Mouse (Mus musculus) gastrocnemius, postnatal 14 days (tissue): Measurements from ENCODE around the gene Ppa1. TPM values are rescaled to one million over a fixed set of nuclear protein-coding genes. Genes with fewer than 3 reads are reported as not detected.
"Not testable (repeated sequence)": the region's sequence is repeated elsewhere in the genome, so short reads cannot be mapped to it uniquely, and the experiment has no call there.

Experiments
- DNase-seq: peaks from one replicate; pipeline ENCODE4 v3.0.0; 2021; ENCODE audit warnings: mixed read lengths
- intact Hi-C: fragments of 180-260 bp; cut with DNase I; formaldehyde crosslinking; loops from one replicate; pipeline ENCODE4 v1.15.1; 2025; ENCODE audit warnings: low total_unique reads
- long read RNA-seq, 2 experiments: library from polyadenylated mRNA; stranded (forward); transcript quantifications; one replicate each; pipeline ENCODE4 v2.0.0; 2021
- total RNA-seq, 2 experiments: library from RNA; stranded (reverse); gene quantifications; 2 replicates each; pipeline ENCODE4 v1.2.3; 2021

Gene Ppa1
- 10 to 100 TPM; 36.6 to 39.8 TPM for total RNA-seq
- long read RNA-seq, experiment 1, transcript Ppa1-201 (11 exons, 1,364 nt): major isoform, 32 of 35 reads
- long read RNA-seq, experiment 1, partial matches to known transcripts: 2 of 35 reads
- long read RNA-seq, experiment 1, other reads (novel, unspliced or antisense): 1 of 35 reads
- long read RNA-seq, experiment 2, transcript Ppa1-201 (11 exons, 1,364 nt): major isoform, 43 of 45 reads
- long read RNA-seq, experiment 2, partial matches to known transcripts: 2 of 45 reads
- long read RNA-seq, experiment 2, other reads (novel, unspliced or antisense): 0 of 45 reads

DNA sequence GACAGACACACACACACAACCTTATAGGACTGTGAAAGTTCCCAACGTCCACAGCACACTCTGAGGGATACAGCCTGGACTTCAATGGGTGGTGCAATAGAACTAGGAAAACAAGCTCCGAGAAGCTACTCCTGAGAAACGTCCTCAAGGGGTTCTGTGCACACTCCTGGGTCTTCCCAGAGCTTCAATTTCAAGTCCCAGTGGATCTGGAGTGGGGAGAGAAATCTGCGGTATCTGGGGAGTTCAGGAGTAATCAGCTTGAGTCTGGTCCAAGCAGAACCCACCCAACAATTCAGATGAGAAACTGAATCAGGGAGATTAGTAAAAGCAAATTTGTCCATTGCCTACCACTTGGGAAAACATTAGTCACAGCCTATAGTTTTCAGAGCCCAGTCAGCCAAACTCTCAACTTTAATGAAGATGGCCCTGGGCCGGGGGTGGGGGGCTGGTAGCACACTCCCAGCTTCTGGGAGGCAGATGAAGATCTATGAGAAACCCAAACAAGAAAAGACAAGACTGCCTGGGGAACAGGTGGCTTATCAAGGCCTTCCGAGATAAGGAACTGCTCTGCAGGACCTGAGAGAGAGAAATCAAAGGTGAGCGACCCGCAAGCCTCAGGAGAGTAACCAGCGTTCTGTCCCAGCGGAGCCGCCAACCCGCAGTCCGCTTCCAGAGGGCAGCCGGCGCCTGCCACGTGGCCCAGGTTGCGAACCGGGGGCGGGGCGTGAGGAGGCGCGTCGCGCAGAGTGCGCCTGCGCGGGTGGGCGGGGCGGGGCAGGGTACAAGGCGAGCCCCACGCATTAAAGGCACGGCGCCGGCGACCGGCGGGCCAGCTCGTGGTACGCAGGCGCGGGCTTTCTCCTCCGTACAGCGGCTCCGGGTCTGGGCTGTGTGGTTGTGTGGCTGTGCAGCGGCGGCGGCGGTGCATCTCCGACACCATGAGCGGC lies at the start of gene Ppa1:
TSS of gene Ppa1 (plus strand) at position 763 of the 947 bp plus-strand sequence.
- intact Hi-C loops: no loop called here
- DNase-seq: peak; percentile 90

DNA sequence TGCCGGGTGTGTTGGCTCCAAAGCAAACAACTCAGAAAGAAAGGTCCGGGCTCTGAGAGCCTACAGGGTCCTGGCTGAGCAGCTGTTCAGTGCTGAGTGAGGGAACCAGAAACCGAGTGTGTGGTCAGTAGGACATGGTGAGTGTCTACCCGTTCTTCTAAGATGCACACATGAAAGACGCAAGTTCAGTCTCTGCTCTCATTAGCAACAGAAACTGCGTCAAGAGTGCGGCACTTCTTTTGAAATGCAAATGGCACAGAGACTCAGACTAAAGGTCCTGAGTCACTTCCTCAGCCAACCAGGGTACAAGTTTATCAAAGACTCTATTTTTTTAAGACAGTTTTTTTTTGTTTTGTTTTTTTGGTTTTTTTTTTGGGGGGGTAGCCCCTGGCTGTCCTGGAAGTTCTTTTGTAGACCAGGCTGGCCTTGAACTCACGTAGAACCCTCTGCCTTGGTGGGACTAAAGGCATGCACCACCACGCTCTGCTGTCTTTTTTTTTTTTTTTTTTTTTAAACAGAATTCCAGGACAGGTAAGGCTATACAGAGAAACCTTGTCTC lies 48.7 kb upstream of the Ppa1 start:
- intact Hi-C loops: loop anchor here (5.0 kb wide), 1 partner anchor 107 kb away; no protein-coding TSS in a partner anchor
- DNase-seq: no peak

DNA sequence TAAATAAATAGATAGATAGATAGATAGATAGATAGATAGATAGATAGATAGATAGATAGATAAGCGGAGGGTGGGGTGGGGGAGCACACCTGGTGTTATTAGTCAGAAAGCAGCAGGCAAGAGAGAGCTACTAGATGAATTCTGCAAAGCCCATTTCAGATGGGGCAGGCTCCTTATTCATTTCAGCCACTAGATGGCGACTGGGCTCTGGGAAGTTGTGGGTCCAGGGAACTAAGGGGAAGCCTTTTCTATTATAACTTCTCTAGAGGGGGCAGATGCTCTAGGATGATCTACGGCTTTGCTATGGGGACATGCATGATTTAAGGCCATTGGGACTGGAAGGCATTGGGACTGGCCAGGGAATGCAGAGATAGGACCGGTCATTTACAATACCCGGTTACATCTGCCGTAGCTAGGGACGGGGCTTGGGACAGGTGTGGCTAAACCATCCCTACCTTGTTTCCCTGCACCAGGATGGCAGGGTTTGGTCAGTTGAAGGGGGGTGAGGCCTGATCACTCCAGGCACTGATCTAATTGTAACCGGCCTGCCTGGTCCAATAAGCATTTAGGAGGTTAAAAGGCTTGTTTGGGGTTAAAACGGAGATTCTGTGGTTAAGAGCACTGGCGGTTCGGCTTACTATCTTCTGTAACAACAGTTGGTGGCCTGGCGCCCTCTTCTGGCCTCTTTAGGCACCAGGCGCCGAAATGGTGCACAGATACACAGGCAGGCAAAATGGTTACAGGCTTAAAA lies 45.9 kb upstream of the Ppa1 start:
- intact Hi-C loops: loop anchor here (5.0 kb wide), 1 partner anchor 110 kb away; no protein-coding TSS in a partner anchor
- DNase-seq: peak; percentile 56

DNA sequence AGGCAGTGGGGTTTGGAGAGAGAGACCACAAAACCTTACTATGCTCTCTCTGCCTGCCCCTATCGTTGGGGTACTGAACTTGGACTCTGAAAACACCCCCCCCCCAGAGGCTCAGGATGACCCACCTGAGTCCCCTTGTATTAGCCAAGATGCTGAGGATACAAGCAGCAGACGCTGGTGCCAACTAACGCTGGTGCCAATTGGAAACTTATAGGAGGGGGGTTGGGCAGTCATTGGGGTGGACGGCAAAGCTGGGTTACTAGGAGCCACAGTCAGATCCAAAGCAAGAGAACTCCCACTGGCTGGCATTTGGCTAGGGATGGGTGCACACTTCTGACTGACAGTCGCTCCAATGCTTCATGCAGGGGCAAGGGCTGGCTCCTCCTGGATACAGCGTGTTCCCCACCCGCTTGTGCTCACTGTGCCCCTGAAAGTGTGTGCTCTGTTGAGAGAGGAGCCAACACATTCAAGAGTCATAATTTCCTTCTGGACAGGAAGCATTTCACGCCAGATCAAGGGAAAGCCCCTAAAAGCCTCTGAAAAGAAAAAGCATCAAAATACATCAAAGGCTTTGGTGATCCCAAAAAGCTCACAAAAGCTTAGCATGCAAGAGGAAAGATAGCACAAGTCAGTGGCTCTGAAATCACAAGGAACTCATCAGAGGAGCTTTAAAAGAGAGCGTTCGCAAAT lies 43.8 kb upstream of the Ppa1 start:
- no peak for DNase-seq
- intact Hi-C loops: loop anchor here (5.0 kb wide), 2 partner anchors 53 to 112 kb away; no protein-coding TSS in a partner anchor

DNA sequence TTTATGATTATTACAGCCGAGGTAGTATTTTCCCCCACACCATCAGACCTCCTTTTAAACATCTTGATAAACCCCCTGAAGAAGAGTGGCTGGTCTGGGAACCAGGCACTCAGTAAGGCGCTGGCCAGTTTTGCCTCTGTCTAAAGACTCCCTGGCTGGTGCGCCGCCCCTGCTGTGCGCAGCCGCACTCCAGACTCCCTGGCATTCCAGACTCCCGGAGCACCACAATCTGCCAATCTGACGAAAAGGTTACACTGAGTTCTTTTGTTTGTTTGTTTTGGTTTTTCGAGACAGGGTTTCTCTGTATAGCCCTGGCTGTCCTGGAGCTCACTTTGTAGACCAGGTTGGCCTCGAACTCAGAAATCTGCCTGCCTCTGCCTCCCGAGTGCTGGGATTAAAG lies 43.0 kb upstream of the Ppa1 start:
- DNase-seq: not testable (repeated sequence)
- intact Hi-C loops: loop anchor here (5.0 kb wide), 1 partner anchor 52 kb away; no protein-coding TSS in a partner anchor

DNA sequence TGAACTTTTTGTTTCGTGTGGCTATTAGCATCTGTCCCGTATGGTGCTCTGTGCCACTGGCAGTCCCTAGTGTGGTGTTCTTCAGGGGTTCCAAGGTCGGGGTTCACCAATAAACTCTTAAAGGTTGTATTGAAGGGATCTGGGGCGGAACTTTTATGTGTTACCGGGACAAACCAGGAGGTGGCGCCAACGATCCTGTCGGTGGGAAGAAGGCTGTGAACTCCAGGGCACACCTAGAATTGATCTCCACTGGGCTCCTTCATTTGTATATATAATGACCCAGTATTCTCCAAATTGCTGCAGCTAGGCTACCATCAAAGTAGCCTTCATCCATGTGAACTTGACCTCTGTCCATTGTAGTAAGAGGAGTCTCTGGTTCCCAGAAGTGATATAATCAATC lies 42.5 kb upstream of the Ppa1 start:
- intact Hi-C loops: loop anchor here (5.0 kb wide), 1 partner anchor 51 kb away; no protein-coding TSS in a partner anchor
- peak; percentile 53 for DNase-seq

DNA sequence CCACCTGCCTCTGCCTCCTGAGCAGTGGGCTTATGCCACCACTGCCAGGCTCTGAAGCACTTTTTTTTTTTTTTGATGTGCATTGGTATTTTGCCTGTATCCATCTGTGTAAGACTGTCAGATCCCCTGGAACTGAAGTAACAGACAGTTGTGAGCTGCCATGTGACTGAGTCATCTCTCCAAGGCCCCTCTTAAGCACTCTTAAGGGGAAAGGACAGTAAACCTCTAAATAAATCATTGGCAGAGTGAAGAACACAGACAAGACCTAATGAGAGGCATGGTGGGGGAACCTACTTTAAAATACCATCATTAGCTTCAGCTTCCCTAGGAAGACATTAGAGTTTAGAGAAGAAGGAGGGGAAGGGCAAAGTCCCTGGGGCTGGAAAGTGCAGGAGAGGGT lies 40.1 kb upstream of the Ppa1 start:
- intact Hi-C loops: loop anchor here (5.0 kb wide), 1 partner anchor 49 kb away; no protein-coding TSS in a partner anchor
- DNase-seq: no peak

DNA sequence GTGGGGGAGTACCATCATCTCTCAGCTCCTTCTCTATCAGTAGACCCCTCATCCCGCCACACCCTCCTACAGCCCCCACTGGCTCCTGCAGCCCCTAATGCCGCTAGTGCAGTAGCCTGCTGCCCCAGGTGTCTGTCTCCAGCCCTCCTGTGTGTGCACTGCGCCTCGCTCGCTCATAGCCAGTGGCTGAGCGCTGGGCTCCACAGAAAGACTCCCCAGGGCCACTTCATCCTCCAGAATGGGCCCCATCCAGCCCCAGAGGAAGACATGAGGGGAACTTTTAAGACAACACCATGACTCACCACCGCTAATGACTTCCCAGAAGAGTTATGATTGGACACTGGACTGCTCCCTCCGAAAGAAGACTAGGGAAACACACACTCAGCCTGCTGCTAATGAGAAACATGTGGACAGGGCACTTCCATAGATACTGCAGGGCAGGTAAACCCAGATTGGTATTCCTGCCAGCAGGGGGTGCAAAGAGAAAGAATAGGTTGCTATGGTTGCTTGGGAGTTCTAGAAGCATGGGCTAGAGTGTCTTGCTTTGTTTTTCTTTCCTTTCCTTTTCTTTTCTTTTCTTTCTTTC lies 37.6 kb upstream of the Ppa1 start:
- DNase-seq: no peak

DNA sequence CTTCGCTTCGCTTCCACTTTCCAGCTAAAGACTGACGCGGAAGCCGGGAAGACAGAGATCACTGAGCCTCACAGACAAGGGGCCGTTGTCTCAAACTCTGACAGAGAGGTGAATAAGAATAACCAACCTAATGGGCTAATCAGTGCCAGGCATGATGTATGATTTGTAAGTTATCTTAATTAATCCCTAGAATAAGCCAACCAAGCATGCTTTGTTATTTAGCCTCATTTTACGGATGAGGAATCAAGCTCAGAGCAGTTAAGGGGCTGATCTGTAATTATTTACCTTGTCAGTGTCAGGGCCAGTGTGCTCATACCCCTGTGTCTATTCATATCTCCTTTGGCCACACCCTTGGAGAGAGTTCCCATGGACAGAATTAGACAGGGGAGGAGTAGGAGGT lies 34.0 kb upstream of the Ppa1 start:
- intact Hi-C loops: no loop called here
- no peak for DNase-seq

More for the DNA sequence above, 37.6 kb upstream of the Ppa1 start:
- intact Hi-C loops: no loop called here

DNA sequence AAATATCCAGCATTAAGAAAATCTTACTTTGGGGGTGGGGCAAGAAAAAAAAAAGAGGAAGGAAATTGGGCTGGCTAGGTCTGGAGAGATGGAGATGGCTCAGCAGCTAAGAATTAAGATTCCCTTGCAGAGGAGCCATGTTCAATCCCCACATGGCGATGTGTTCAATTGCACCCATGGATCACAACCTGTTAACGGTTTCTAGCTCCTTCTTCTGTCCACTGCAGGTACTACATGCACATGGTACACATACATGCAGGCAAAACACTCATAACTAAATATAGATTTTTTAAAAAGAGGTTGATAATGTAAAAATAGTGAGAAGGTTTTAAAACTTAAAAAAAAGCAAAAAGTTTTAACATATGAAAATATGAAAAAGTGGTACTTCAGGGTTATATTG lies 29.8 kb upstream of the Ppa1 start:
- DNase-seq: no peak
- intact Hi-C loops: no loop called here

DNA sequence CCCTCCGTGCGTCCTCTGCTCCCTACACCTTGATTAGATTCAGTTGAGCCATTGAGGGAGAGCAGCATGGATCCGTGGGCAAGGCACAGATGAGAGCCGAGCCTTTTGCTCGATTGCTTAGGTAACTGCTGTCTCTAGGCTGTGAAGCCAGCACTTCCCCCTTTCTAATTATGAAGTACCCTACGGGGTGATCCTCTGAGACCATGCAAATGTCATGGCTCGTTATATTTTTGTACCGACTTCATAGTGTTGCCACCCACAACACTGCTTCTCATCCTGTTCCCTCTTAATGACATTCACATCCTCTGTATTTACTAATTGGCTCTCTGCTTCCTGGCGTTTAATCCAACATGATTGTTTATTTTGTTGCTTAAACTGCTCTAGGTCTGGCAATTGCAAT lies 26.7 kb upstream of the Ppa1 start:
- intact Hi-C loops: no loop called here
- DNase-seq: no peak

DNA sequence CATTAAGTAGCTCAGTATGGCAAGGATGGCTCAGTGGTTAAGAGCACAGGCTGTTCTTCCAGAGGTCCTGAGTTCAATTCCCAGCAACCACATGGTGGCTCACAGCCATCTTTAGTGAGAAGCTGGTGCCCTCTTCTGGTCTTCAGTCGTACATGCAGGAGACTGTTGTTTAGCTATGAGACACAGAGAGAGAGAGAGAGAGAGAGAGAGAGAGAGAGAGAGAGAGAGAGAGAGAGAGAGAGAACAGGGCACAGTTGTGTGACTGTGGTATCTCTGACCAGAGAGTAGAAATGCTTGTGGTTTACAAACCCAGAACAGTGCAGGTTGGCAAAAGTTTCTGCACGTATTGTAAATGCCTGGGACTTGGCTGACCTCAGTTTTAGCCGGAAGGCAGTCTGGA lies 24.5 kb upstream of the Ppa1 start:
- intact Hi-C loops: not testable (repeated sequence)

DNA sequence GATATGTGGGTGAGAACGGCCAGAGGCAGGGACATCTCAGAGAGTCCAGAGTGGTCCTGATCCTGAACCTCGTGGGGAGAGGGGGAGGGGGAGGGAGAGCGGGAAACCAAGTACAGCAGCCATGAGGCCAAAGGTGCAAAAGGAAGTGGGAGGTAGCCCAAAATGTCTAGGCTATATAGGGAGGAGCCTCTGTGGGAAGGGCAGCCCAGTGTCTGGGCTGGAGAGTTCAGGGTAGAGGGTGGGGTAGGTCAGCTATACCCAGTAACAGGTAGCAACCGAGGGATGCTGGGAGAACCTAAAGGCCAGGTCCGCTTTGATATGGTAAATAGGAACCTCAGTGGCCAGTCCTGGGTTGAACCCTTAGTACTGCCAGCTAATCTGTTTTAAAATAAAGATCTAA lies 23.6 kb upstream of the Ppa1 start:
- no peak for DNase-seq
- intact Hi-C loops: no loop called here

More for the DNA sequence above, 24.5 kb upstream of the Ppa1 start:
- DNase-seq: not testable (repeated sequence)

DNA sequence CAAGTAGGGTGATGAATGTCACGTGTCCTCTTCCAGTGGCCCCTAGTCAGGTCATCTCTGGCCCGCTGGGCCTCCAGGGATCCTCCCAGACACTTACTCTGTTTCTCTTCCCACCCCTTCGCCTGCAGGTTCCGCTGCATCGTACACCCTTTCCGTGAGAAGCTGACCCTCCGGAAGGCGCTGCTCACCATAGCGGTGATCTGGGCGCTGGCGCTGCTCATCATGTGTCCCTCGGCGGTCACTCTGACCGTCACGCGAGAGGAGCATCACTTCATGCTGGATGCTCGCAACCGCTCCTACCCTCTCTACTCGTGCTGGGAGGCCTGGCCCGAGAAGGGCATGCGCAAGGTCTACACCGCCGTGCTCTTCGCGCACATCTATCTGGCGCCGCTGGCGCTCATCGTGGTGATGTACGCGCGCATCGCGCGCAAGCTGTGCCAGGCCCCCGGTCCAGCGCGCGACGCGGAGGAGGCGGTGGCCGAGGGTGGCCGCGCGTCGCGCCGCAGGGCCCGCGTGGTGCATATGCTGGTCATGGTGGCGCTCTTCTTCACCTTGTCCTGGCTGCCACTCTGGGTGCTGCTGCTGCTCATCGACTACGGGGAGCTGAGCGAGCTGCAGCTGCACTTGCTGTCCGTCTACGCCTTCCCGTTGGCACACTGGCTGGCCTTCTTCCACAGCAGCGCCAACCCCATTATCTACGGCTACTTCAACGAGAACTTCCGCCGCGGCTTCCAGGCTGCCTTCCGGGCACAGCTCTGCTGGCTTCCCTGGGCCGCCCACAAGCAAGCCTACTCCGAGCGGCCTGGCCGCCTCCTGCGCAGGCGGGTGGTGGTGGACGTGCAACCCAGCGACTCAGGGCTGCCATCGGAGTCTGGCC lies 22.7 kb upstream of the Ppa1 start:
- no peak for DNase-seq
- intact Hi-C loops: no loop called here

DNA sequence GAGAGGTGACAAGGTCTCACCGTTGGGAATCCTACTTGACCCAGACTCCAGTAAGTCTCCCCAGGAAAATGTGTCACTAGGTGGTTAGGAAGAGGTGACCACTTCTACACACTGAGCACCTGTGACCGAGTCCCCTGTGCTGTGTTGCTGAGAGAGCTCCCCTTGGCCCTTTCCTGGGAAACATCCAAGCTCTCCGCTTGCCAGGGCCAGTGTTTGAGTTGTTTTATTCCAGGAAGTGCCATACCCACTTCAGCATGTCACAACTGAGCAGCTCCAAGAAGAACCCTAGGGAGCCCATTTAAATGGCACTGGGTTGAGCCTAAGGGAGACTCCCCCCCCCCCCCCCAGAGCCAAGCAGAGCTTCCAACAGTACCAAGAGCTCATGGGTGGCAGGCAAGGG lies 21.8 kb upstream of the Ppa1 start:
- intact Hi-C loops: no loop called here
- no peak for DNase-seq

DNA sequence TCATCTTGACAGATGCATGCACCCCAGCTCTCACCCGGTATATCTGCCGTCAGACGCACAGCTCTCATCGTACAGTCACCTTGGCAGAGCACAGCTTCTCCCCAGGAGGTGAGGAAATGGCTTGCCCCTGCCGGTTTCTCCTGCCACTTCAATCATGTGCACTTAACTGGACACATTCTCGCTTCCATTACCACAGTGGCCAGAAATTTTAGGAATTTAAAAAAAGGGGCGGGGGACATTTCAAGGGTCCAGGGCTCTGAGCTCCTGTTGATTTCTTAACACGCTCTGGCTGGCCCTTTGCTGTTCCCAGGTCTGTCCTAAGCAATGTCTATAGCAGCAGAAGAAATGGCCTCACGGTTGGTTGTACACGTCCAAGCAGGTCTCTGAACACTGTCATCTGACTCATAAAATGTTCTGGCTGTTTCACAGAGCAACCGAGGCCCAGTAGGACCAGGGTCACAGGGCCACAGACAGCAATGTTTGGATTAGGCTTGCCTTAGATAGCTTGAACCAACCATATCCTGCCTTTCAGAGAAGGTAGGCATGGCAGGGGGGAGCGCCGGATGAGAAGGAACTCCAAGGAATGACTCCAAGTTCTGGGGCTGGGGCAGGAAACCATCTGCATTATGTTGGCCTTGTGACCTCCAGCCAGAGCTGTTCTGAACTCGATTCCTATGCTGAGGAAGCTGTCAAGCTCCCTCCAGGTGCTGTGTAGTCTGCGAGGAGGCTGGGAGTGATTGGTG lies 21.0 kb upstream of the Ppa1 start:
- intact Hi-C loops: no loop called here
- no peak for DNase-seq

DNA sequence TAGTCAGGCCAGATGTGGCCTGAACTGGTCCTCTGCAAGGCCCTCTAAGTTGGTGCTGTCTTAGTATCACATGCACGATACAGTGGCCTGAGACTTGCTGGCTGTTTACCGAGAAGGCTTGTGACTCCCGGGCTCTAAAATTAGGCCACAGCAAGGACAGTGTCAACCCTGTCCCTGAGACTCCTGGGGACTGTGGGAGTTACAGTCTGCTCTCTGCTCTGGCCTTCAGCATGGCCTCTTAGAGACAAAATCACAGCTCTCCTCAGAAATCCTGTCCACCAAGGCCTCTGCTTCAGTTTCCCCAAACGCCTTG lies 20.5 kb upstream of the Ppa1 start:
- intact Hi-C loops: no loop called here

More for the DNA sequence above, 20.5 kb upstream of the Ppa1 start:
- DNase-seq: no peak
